Mouse (Mus musculus): ENCODE measurements at regions not wholly inside any gene's neighbourhood (a gene's known extent, or its start where the extent isn't known, plus 50 kb on each side); places are given as distances from the start of the nearest gene placed in this dataset.

DNA sequence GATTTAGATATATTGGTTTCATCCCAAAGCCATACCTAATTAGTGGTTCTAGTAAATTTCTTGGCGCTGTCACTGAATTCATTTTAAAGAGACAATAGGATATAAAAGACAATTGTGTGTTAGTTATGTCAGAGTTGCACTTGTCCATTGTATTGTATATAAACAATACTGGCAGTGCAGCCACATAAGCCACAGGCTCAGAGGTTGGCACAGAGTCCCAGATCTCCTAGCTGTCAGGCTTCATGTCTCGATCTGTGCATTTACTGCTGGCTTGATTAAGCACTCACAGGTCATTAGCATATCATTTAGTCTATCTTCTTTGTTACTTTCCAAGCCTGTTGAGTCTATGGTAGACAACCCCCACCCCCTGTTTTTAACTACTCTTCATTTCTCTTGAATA lies 66.6 kb upstream of the Dkk2 start:
- ATAC-seq (ENCODE audit: insufficient number of reproducible peaks, low FRiP score), result no peak
- Histone ChIP-seq H3K4me2 (no peak overlapping the region), H3K4me1 (replicated peaks) (peaks cover 15% of the 10 kb centered on the region), H3K27ac (ENCODE audit: poor library complexity, severe bottlenecking) (no peak overlapping the region), H3K9me3 (replicated peaks) (no peaks in the 10 kb centered on the region), H3K9ac (no peak overlapping the region), H3K27me3 (replicated peaks) (no peaks in the 10 kb centered on the region), H3K4me3 (no peak overlapping the region), H3K36me3 (no peaks in the 10 kb centered on the region)
- WGBS, result 82% methylated on average over 2 of the region's 2 CpGs

GRCm38 (mm10) chr3:132022032-132022431 lies 63.1 kb upstream of the Dkk2 start:
- H3K36me3 ChIP-seq, result no peaks in the 10 kb centered on the region
- no peaks in the 10 kb centered on the region for H3K27me3 ChIP-seq (replicated peaks)
- 24% methylated on average over 4 of the region's 4 CpGs for WGBS
- H3K4me3 ChIP-seq, result no peak overlapping the region
- H3K4me2 ChIP-seq, result 0 out of 2 replicates have a peak overlapping the region, but pooled peaks have one; percentile 6
- no peak overlapping the region for H3K27ac ChIP-seq (ENCODE audit: poor library complexity, severe bottlenecking)
- H3K9ac ChIP-seq, result no peak overlapping the region
- peaks cover 15% of the 10 kb centered on the region for H3K4me1 ChIP-seq (replicated peaks)
- no peaks in the 10 kb centered on the region for H3K9me3 ChIP-seq (replicated peaks)
- peak; percentile 73 for ATAC-seq (ENCODE audit: insufficient number of reproducible peaks, low FRiP score)

DNA sequence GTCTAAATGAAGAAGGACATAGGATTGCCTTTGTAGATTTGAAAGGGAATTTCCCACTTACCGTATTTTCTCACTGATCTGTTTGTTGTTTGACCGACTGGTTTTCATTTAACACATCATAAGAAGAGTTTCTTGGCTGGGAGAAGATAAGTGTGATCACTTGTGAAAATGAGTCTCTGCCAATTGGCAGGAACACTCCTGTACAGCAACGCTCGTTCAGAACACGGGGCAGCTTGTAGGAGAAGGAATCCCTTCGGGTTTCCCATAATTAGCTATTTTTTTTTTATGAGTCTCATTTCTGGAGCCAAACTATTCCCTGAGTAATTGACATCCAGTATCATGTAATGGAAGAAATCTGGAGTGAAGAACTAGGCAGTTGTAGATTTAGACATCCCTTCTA lies 61.8 kb upstream of the Dkk2 start:
- Histone ChIP-seq H3K9me3 (replicated peaks) (0 out of 2 replicates have a peak, but pooled peaks cover 2% of the 10 kb centered on the region), H3K27ac (ENCODE audit: poor library complexity, severe bottlenecking) (no peak overlapping the region), H3K4me1 (replicated peaks) (peaks cover 11% of the 10 kb centered on the region), H3K4me3 (no peak overlapping the region), H3K4me2 (no peak overlapping the region), H3K36me3 (no peaks in the 10 kb centered on the region), H3K27me3 (replicated peaks) (no peaks in the 10 kb centered on the region), H3K9ac (no peak overlapping the region)
- 77% methylated on average over 6 of the region's 6 CpGs for WGBS
- no peak for ATAC-seq (ENCODE audit: insufficient number of reproducible peaks, low FRiP score)

GRCm38 (mm10) chr3:132029112-132029511 lies 56.0 kb upstream of the Dkk2 start:
- Histone ChIP-seq H3K9me3 (replicated peaks) (0 out of 2 replicates have a peak, but pooled peaks cover 3% of the 10 kb centered on the region), H3K9ac (no peak overlapping the region), H3K4me1 (replicated peaks) (no peaks in the 10 kb centered on the region), H3K27ac (ENCODE audit: poor library complexity, severe bottlenecking) (no peak overlapping the region), H3K27me3 (replicated peaks) (no peaks in the 10 kb centered on the region), H3K36me3 (no peaks in the 10 kb centered on the region), H3K4me2 (no peak overlapping the region), H3K4me3 (no peak overlapping the region)
- 82% methylated on average over 3 of the region's 3 CpGs for WGBS
- ATAC-seq (ENCODE audit: insufficient number of reproducible peaks, low FRiP score), result no peak

GRCm38 (mm10) chr3:132033078-132033713 lies 51.9 kb upstream of the Dkk2 start:
- Histone ChIP-seq H3K36me3 (no peaks in the 10 kb centered on the region), H3K27ac (ENCODE audit: poor library complexity, severe bottlenecking) (no peak overlapping the region), H3K9me3 (replicated peaks) (0 out of 2 replicates have a peak, but pooled peaks cover 2% of the 10 kb centered on the region), H3K4me3 (no peak overlapping the region), H3K4me1 (replicated peaks) (no peaks in the 10 kb centered on the region), H3K9ac (no peak overlapping the region), H3K27me3 (replicated peaks) (no peaks in the 10 kb centered on the region), H3K4me2 (no peak overlapping the region)
- ATAC-seq (ENCODE audit: insufficient number of reproducible peaks, low FRiP score), result no peak
- WGBS, result 56% methylated on average over 5 of the region's 5 CpGs

DNA sequence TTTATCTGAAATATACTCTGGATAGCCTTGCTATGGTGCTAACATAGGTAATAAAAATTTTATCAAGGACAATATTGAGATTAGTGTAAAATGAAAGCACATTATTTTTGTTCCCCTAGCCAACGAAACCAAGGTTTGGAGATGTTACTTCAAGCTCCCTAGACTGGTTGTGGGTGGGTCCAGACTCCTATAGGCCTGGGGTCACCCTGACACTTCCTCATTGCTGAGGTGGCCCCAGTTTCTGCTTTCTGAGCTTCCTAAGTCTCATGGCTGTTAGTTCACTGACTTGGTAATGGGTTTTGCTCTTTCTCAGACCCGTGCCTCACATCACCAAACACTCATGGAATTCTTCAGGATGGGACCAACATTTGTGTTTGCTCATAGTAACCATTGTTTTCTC lies 49.9 kb upstream of the Dkk2 start:
- no peaks in the 10 kb centered on the region for H3K36me3 ChIP-seq
- 74% methylated on average over 2 of the region's 2 CpGs for WGBS
- H3K4me3 ChIP-seq, result no peak overlapping the region
- no peak overlapping the region for H3K9ac ChIP-seq
- ATAC-seq (ENCODE audit: insufficient number of reproducible peaks, low FRiP score), result no peak
- no peaks in the 10 kb centered on the region for H3K4me1 ChIP-seq (replicated peaks)
- no peak overlapping the region for H3K4me2 ChIP-seq
- H3K9me3 ChIP-seq (replicated peaks), result no peaks in the 10 kb centered on the region
- no peaks in the 10 kb centered on the region for H3K27me3 ChIP-seq (replicated peaks)
- no peak overlapping the region for H3K27ac ChIP-seq (ENCODE audit: poor library complexity, severe bottlenecking)
